Mouse (Mus musculus) gastrocnemius, postnatal 36 days (tissue): ENCODE data around the gene Srebf2. TPM values are rescaled to one million over a fixed set of nuclear protein-coding genes. Genes with fewer than 3 reads are reported as not detected.
"Not testable (repeated sequence)": the region's sequence is repeated elsewhere in the genome, so short reads cannot be mapped to it uniquely, and the experiment has no call there.

Experiments
- DNase-seq, 2 experiments: peaks; one replicate each; pipeline ENCODE4 v3.0.0; 2022
- intact Hi-C: fragments of 180-260 bp; cut with DNase I; formaldehyde crosslinking; loops from one replicate; pipeline ENCODE4 v1.15.1; 2025
- microRNA-seq, 2 experiments: library from miRNA; unstranded; fragments of <30 nt; microRNA quantifications; one replicate each; pipeline ENCODE4 v1.2.0; 2021
- total RNA-seq, 2 experiments: library from RNA; stranded (reverse); gene quantifications; 2 replicates each; pipeline ENCODE4 v1.2.3; 2021

The Srebf2 gene
- total RNA-seq, 2 experiments from 2014 or later: 9.2 to 9.8 TPM

GRCm38 (mm10) chr15:82244115-82244804 lies 97.3 kb downstream of the Srebf2 start, which contains the start of gene Cenpm:
Cenpm (minus strand) TSS chr15:82244748.
- intact Hi-C loops: no loop called here

DNA sequence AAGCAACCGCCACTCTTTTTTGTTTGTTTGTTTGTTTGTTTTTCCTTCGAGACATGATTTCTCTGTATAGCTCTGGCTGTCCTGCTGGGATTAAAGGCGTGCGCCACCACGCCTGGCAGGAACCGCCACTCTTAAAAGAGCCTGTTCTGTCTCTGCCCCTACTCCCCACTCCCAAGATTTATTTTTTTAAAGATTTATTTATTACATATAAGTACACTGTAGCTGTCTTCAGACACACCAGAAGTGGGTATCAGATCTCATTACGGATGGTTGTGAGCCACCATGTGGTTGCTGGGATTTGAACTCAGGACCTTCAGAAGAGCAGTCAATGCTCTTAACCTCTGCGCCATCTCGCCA lies 97.8 kb downstream of the Srebf2 start:
- intact Hi-C loops, DNase-seq: not testable (repeated sequence)

More at GRCm38 (mm10) chr15:82244115-82244804, 97.3 kb downstream of the Srebf2 start, which contains the start of gene Cenpm:
- DNase-seq: peak; percentile 88 to 93

DNA sequence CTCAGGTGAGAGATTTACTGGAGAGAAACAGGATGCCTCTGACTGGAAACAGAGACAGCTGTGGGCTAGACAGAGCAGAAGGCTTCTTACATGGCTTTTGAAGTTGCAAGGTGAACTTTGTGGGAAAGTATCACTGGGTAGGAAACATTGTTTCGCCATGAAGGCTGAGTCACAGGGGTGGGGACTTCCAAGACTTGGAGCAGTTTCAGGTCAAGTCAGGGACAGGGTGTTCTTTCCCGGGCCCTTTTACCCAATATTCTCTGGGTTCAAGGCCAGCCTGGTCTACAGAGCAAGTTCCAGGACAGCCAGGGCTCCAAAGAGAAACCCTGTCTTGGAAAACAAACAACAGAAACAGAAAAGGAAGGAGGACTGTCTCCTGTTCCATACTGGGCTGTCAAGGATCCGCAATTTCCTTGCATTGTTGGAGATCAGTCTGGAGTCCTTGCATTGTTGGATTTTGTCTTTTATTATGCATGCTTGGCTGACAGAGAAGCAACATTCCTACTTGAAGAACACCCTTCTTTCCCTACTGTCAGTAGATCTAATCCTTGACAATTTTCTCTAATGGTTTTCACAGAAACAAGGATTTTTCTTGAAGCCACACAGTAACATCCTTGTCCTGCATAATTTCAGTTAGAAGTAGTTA lies 100.3 kb downstream of the Srebf2 start:
- intact Hi-C loops: no loop called here
- DNase-seq: no peak

GRCm38 (mm10) chr15:82251579-82251978 lies 104.6 kb downstream of the Srebf2 start:
- no peak for DNase-seq
- intact Hi-C loops: no loop called here

DNA sequence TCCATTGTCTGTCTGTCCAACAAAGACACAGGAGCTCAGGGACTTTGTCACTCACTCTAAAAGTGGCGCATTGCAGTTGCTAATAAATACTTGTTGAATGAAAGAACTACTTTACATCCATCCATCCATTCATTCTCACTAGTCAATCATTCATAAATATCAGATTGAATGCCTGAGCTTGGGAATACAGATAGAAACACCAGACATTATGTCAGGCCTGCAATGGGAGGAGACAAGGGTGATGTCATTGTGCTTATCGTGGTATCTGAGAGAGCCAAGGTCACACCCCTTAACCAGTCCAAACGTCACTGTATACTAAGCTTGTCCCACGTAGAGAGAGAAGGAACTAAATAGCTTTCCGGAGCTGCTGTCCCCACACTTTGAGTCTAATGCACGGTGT lies 105.1 kb downstream of the Srebf2 start, which contains the start of gene 1500009C09Rik:
TSS of gene 1500009C09Rik (plus strand) at position 301 of the 400 bp plus-strand sequence.
- no peak for DNase-seq
- intact Hi-C loops: no loop called here

Small RNA genes lying within 50 kb of the gene (microRNA-seq; reads per million reads assigned to microRNA genes)
- 3.7 to 10.4 reads per million in 2 experiments for gene Mir33

Other genes with a start within 250 kb of the Srebf2 start
- 1 to 10 TPM; 7.7 TPM for gene Polr3h, start 220.9 kb upstream of the Srebf2 start, total RNA-seq
- 1 to 10 TPM; 1.8 to 2.3 TPM for gene Csdc2, start 210.4 kb upstream of the Srebf2 start, total RNA-seq
- 10 to 100 TPM; 14.7 to 15.5 TPM for gene Pmm1, start 186.3 kb upstream of the Srebf2 start, total RNA-seq
- gene 1700029P11Rik, start 166.6 kb upstream of the Srebf2 start, total RNA-seq: not detected
- 10 to 100 TPM; 17.8 to 22.9 TPM for gene Xrcc6, start 159.3 kb upstream of the Srebf2 start, total RNA-seq
- 10 to 100 TPM; 16.7 to 17.7 TPM for gene Desi1, start 113.3 kb upstream of the Srebf2 start, total RNA-seq
- 10 to 100 TPM; 36.0 to 47.5 TPM for gene Snu13, start 99.6 kb upstream of the Srebf2 start, total RNA-seq
- gene 4930407I10Rik, start 88.0 kb upstream of the Srebf2 start, total RNA-seq: not detected
- under 1 TPM; 0.08 to 0.15 TPM for gene Mei1, start 77.2 kb upstream of the Srebf2 start, total RNA-seq
- gene Ccdc134, start 19.3 kb upstream of the Srebf2 start, total RNA-seq: 10 to 100 TPM; 10.2 to 17.0 TPM
- gene Shisa8, start 65.6 kb downstream of the Srebf2 start, total RNA-seq: not detected
- gene Tnfrsf13c, start 77.2 kb downstream of the Srebf2 start, total RNA-seq: not detected
- under 1 TPM; 0.46 to 0.79 TPM for gene Cenpm, start 97.6 kb downstream of the Srebf2 start, total RNA-seq
- gene 1500009C09Rik, start 105.2 kb downstream of the Srebf2 start, total RNA-seq: not detected
- gene Sept3, start 127.7 kb downstream of the Srebf2 start, total RNA-seq: under 1 TPM; 0.31 to 0.91 TPM
- gene Wbp2nl, start 151.8 kb downstream of the Srebf2 start, total RNA-seq: not detected
- 10 to 100 TPM; 10.3 to 13.2 TPM for gene Naga, start 191.7 kb downstream of the Srebf2 start, total RNA-seq
- under 1 TPM; 0.37 to 0.51 TPM for gene Pheta2, start 191.8 kb downstream of the Srebf2 start, total RNA-seq
- gene Smdt1, start 191.8 kb downstream of the Srebf2 start, total RNA-seq: 100 to 1,000 TPM; 116 to 123 TPM
- 100 to 1,000 TPM; 440 to 476 TPM for gene Ndufa6, start 207.1 kb downstream of the Srebf2 start, total RNA-seq
- gene Cyp2d22, start 233.1 kb downstream of the Srebf2 start, total RNA-seq: 10 to 100 TPM; 12.3 to 16.7 TPM
- gene Cyp2d11, start 246.8 kb downstream of the Srebf2 start, total RNA-seq: not detected